Mouse (Mus musculus) limb, embryonic 14.5 days (tissue): ENCODE measurements around the gene Tead3. TPM values are rescaled to one million over a fixed set of nuclear protein-coding genes. Genes with fewer than 3 reads are reported as not detected.

Experiments used
- ATAC-seq: fragments of 200-750 bp; cut with Nextera tagmentation; 2 replicates; pipeline ENCODE4 v1.8.0; 2017; ENCODE audit warnings: low read depth, moderate number of reproducible peaks, moderate TSS enrichment; ENCODE audit not compliant: low FRiP score
- DNase-seq: peaks from one replicate; pipeline ENCODE4 v3.0.0-alpha.2; 2015; ENCODE audit warnings: low spot score
- H3K27ac ChIP-seq: fragments of 300-500 bp; sonication (generic); replicated peaks from 2 replicates; pipeline ENCODE4 v1.5.1; 2014; ENCODE audit warnings: low read depth, mild to moderate bottlenecking, low read length, moderate library complexity, mixed read lengths
- H3K27me3 ChIP-seq: fragments of 300-500 bp; sonication (generic); 2 replicates; pipeline ENCODE4 v1.6.1; 2014; ENCODE audit warnings: low read length, mixed read lengths; ENCODE audit not compliant: control insufficient read depth, insufficient read depth
- H3K36me3 ChIP-seq: fragments of 300-500 bp; sonication (generic); 2 replicates; pipeline ENCODE4 v1.6.1; 2014; ENCODE audit warnings: mild to moderate bottlenecking, low read length, moderate library complexity, mixed read lengths; ENCODE audit not compliant: control insufficient read depth, insufficient read depth
- H3K4me1 ChIP-seq: fragments of 300-500 bp; sonication (generic); 2 replicates; pipeline ENCODE4 v1.6.1; 2014; ENCODE audit warnings: antibody characterized with exemption, low read length, mixed read lengths; ENCODE audit not compliant: control insufficient read depth, insufficient read depth
- H3K4me2 ChIP-seq: fragments of 300-500 bp; sonication (generic); replicated peaks from 2 replicates; pipeline ENCODE4 v1.6.1; 2014; ENCODE audit warnings: low read depth, mild to moderate bottlenecking, low read length, moderate library complexity; ENCODE audit not compliant: severe bottlenecking
- H3K4me3 ChIP-seq: fragments of 300-500 bp; sonication (generic); replicated peaks from 2 replicates; pipeline ENCODE4 v1.5.1; 2014; ENCODE audit warnings: low read length
- H3K9ac ChIP-seq: fragments of 300-500 bp; sonication (generic); 2 replicates; pipeline ENCODE4 v1.6.1; 2014; ENCODE audit warnings: mild to moderate bottlenecking, low read depth, low read length, moderate library complexity; ENCODE audit not compliant: severe bottlenecking
- H3K9me3 ChIP-seq: fragments of 300-500 bp; sonication (generic); 2 replicates; pipeline ENCODE4 v1.6.1; 2016; ENCODE audit warnings: low read length; ENCODE audit not compliant: control insufficient read depth
- POLR2A ChIP-seq: fragments of 200-500 bp; IDR thresholded peaks from 2 replicates; pipeline ENCODE4 v1.8.0; 2012; ENCODE audit warnings: inconsistent platforms, mild to moderate bottlenecking, moderate library complexity, borderline replicate concordance; ENCODE audit not compliant: insufficient read depth, insufficient read length; ENCODE audit errors: extremely low read depth
- WGBS: fragments of 180-500 bp; shearing (Covaris S2); extraction: QIAGEN DNeasy Blood & Tissue Kit; methylation state at CpG from one replicate; pipeline ENCODE4 v1.1.7; 2014; 5-methylcytosine and 5-hydroxymethylcytosine counted together
- polyA plus RNA-seq, 2 experiments: library from polyadenylated mRNA; depleted of rRNA in 1 of 2; stranded (reverse) in 1 of 2; unstranded in 1 of 2; fragments of >200 nt; fragmentation: Nextera tagmentation in 1 of 2; extraction: Ambion mirVana in 1 of 2; gene quantifications; 2 replicates each; pipeline versions ENCODE4 v1.2.1 to v1.2.3; 2012 to 2014

The Tead3 gene
- polyA plus RNA-seq, 2 experiments = 17.4 to 85.6 TPM

DNA sequence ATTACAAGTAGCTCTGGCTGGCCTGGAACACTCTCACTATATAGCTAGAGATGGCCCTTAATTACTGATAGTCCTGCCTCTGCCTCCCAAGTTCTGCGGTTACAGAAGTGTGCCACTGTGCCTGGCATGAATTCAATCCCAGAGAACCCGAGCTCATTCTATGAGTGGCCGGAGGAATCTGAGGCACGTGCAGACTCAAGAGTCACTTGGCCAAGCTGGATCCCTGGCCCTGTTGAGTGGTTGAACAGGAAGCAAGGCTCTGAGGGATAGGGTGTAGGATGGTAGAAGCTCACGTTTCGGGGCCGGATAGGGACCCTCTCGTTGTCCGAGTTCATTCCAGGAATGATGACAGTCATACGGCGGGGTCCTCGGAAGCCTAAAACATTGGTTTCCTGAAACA is 5.3 kb upstream of the Tead3 start:
- no peak for ATAC-seq
- Histone ChIP-seq H3K4me3 (no peak overlapping the region), H3K4me2 (no peak overlapping the region), H3K36me3 (no peaks in the 10 kb centered on the region), H3K27me3 (peaks cover 10% of the 10 kb centered on the region), H3K9me3 (no peaks in the 10 kb centered on the region), H3K9ac (no peak overlapping the region), H3K4me1 (peaks cover 8% of the 10 kb centered on the region), H3K27ac (no peak overlapping the region)
- no peak for DNase-seq
- no peak for TF ChIP-seq POLR2A
- 83% methylated on average over 12 of the region's 12 CpGs for WGBS

DNA sequence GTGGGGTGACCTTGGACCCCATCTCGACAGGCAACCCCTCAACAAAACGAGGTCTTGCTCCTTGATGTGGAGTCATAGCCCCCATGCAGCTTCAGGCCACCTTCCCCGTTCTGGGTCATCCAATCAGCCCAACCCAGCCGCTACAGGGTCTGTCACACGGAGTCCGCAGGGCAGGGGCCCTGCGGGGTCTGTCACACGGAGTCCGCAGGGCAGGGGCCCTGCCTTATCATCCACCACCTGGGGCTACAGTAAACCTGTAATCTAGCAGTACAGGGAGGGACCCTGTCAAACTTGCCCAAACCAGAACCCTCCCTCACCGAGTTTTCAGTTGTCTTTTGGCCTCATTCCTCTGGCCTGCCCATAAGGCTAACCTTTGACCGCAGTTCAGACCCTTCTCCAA is 1.4 kb upstream of the Tead3 start:
- no peaks in the 10 kb centered on the region for H3K9me3 ChIP-seq
- DNase-seq = no peak
- no peak for ATAC-seq
- H3K4me2 ChIP-seq = peak overlapping the region; percentile 93
- no peaks in the 10 kb centered on the region for H3K36me3 ChIP-seq
- H3K4me1 ChIP-seq = peaks cover 26% of the 10 kb centered on the region
- peak overlapping the region; percentile 99 for H3K27ac ChIP-seq
- no peak for TF ChIP-seq POLR2A
- H3K9ac ChIP-seq = no peak overlapping the region
- WGBS = 20% methylated on average over 11 of the region's 11 CpGs
- peak overlapping the region; percentile 93 for H3K4me3 ChIP-seq
- no peaks in the 10 kb centered on the region for H3K27me3 ChIP-seq

- Histone ChIP-seq H3K4me3 (peak overlapping the region; percentile 93), H3K4me2 (peak overlapping the region; percentile 93), H3K36me3 (no peaks in the 10 kb centered on the region), H3K27me3 (no peaks in the 10 kb centered on the region), H3K9me3 (no peaks in the 10 kb centered on the region), H3K9ac (peak overlapping the region; percentile 90), H3K4me1 (peaks cover 31% of the 10 kb centered on the region), H3K27ac (peak overlapping the region; percentile 99)
- TF ChIP-seq POLR2A = no peak
- DNase-seq (no peak), ATAC-seq (0 out of 2 replicates have a peak, but pooled peaks have one; percentile 0)
- WGBS = under 1% methylated on average over 19 of the region's 29 CpGs
Measured at GRCm38 (mm10) chr17:28351353-28351890, 805 bp upstream of the Tead3 start.

DNA sequence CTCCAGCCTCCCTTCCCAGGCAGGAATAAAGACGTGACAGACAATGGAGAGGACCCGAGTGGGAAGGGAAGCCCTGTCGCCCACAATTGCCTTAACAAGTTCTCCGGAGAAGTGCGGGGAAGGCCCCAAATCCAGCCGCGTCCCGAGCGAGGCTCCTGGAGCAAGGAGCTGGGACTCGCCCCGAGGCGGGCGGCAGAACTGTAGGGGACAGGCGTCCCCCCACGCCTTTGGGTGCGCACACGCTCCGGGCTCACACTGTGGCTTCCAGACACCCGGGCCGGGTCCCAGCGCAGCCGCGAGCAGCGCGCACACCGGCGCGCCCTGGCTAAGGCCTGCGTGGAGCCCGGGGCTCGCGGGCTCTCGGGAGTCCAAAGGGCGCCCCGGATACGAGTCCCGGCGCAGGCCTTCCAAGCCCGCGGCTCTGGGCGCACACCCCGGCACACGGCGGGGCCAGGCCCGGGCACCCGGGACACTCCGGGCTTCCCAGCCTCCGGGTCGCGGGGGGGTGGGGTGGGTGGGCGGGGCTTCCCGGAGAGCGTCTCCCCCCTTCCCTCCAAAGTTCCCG is 634 bp downstream of the Tead3 start:
- Histone ChIP-seq H3K4me2 (peak overlapping the region; percentile 93), H3K27ac (peak overlapping the region; percentile 95), H3K4me1 (peaks cover 45% of the 10 kb centered on the region), H3K9me3 (no peaks in the 10 kb centered on the region), H3K36me3 (no peaks in the 10 kb centered on the region), H3K4me3 (peak overlapping the region; percentile 93), H3K9ac (peak overlapping the region; percentile 90), H3K27me3 (no peaks in the 10 kb centered on the region)
- 0% methylated on average over 24 of the region's 54 CpGs for WGBS
- no peak for TF ChIP-seq POLR2A
- ATAC-seq = peak; percentile 28
- DNase-seq = no peak

GRCm38 (mm10) chr17:28349264-28349880 is 1.2 kb downstream of the Tead3 start:
- Histone ChIP-seq H3K4me1 (peaks cover 51% of the 10 kb centered on the region), H3K27me3 (no peaks in the 10 kb centered on the region), H3K4me3 (peak overlapping the region; percentile 93), H3K27ac (peak overlapping the region; percentile 95), H3K4me2 (peak overlapping the region; percentile 93), H3K9ac (peak overlapping the region; percentile 90), H3K36me3 (no peaks in the 10 kb centered on the region), H3K9me3 (no peaks in the 10 kb centered on the region)
- WGBS = 2% methylated on average over 11 of the region's 13 CpGs
- TF ChIP-seq POLR2A = no peak
- DNase-seq (no peak), ATAC-seq (no peak)
